Mouse (Mus musculus) B cell, adult 2 months (primary cell): ENCODE data around the gene Mob3b.

ENCODE experiments used
- DNase-seq, 2 experiments: peaks; one replicate each; pipeline ENCODE4 v3.0.0; 2022

Mob3b gene

GRCm38 (mm10) chr4:35060964-35061363 is 96.3 kb downstream of the Mob3b start:
- no peak for DNase-seq

- DNase-seq, result no peak
Measured at GRCm38 (mm10) chr4:35060401-35060800, 96.9 kb downstream of the Mob3b start.

- DNase-seq, result no peak
Measured at GRCm38 (mm10) chr4:35054362-35054761, 102.9 kb downstream of the Mob3b start.

- DNase-seq, result no peak
Measured at GRCm38 (mm10) chr4:35052174-35052942, 104.9 kb downstream of the Mob3b start.

- DNase-seq, result no peak
Measured at GRCm38 (mm10) chr4:35051152-35051551, 106.1 kb downstream of the Mob3b start.

GRCm38 (mm10) chr4:35049742-35050058 is 107.6 kb downstream of the Mob3b start:
- DNase-seq, result no peak

GRCm38 (mm10) chr4:35049036-35049741 is 108.1 kb downstream of the Mob3b start:
- DNase-seq, result no peak

- no peak for DNase-seq
Measured at GRCm38 (mm10) chr4:35040896-35041295, 116.4 kb downstream of the Mob3b start.

GRCm38 (mm10) chr4:35040306-35040705 is 117.0 kb downstream of the Mob3b start:
- no peak for DNase-seq

GRCm38 (mm10) chr4:35037824-35038223 is 119.5 kb downstream of the Mob3b start:
- no peak for DNase-seq

- peak; percentile 2 to 4 for DNase-seq
Measured at GRCm38 (mm10) chr4:35034504-35035290, 122.6 kb downstream of the Mob3b start.

- no peak for DNase-seq
Measured at GRCm38 (mm10) chr4:35032758-35033157, 124.5 kb downstream of the Mob3b start.

GRCm38 (mm10) chr4:35031623-35032022 is 125.7 kb downstream of the Mob3b start:
- no peak for DNase-seq

GRCm38 (mm10) chr4:35031141-35031540 is 126.1 kb downstream of the Mob3b start:
- no peak for DNase-seq

- no peak for DNase-seq
Measured at GRCm38 (mm10) chr4:35018416-35018815, 138.9 kb downstream of the Mob3b start.

GRCm38 (mm10) chr4:35012401-35013307 is 144.6 kb downstream of the Mob3b start:
- DNase-seq, result no peak

GRCm38 (mm10) chr4:35006541-35007260 is 150.6 kb downstream of the Mob3b start:
- DNase-seq, result no peak

- DNase-seq, result no peak
Measured at GRCm38 (mm10) chr4:35006056-35006455, 151.2 kb downstream of the Mob3b start.

- DNase-seq, result no peak
Measured at GRCm38 (mm10) chr4:35005068-35005769, 152.1 kb downstream of the Mob3b start.

GRCm38 (mm10) chr4:35004473-35004872 is 152.8 kb downstream of the Mob3b start:
- DNase-seq, result no peak
